Mouse (Mus musculus): ENCODE results near the gene Tmem35b. TPM values are rescaled to one million over a fixed set of nuclear protein-coding genes. Genes with fewer than 3 reads are reported as not detected.

Gene Tmem35b
- polyA plus RNA-seq, 1 experiment from 2014 or later = 27.3 TPM

DNA sequence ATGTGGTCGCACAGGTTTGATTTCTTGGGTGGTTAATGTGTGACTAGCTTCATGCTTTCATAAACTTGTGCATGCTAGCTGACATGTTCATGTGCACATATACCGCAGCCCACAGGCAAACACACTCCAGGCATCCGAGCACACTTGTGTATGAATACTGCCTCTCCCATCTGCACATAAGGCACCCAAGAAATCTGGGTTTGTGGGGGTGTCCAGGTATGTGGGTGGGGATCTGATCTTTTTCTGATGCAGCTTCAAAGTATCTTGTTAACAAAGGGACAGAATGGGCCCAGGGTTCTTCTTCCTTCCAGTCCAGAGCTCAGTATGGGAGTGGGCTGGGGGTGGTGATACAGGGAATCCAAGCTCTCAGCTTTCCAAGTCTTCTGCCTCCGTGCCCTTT lies 49.1 kb downstream of the Tmem35b start:
- Histone ChIP-seq H3K36me3 (ENCODE audit: control insufficient read depth, insufficient read depth, low read length) (no peaks in the 10 kb centered on the region), H3K4me3 (ENCODE audit: low read length) (no peak overlapping the region), H3K9me3 (ENCODE audit: control insufficient read depth, low read length) (no peaks in the 10 kb centered on the region), H3K9ac (ENCODE audit: low read depth, low read length) (no peak overlapping the region), H3K4me1 (ENCODE audit: control insufficient read depth, insufficient read depth, low read length) (peaks cover 12% of the 10 kb centered on the region; the same call in 1 of the 2 replicates), H3K4me2 (ENCODE audit: low read depth, low read length) (no peak overlapping the region), H3K27ac (ENCODE audit: low read length) (no peak overlapping the region), H3K27me3 (replicated peaks; ENCODE audit: control insufficient read depth, insufficient read depth, low read length) (peaks cover 29% of the 10 kb centered on the region)
- 60% methylated on average over 4 of the region's 4 CpGs for WGBS
- no peak for ATAC-seq

DNA sequence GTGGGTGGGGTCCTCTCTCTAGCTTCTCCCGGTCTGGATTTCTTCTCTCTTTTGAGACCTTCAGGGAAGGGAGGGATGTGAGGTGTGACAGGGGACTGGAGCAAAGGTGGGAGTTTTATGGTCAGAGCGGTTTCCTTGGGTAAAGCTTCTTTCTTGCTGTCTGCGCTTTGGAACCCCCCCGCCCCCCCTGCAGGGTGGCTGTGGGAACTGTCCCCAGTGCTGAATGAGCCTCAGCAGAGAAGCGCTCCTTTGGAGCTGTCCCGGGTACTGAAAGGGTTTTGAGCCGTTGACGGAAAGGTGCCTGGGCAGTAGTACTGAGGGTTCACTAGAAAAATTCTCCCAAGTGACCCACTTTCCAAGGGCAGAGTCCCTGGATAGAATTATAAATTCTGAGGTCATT lies 50.0 kb downstream of the Tmem35b start:
- no peak overlapping the region for H3K9ac ChIP-seq (ENCODE audit: low read depth, low read length)
- H3K4me3 ChIP-seq (ENCODE audit: low read length) = no peak overlapping the region
- H3K4me1 ChIP-seq (ENCODE audit: control insufficient read depth, insufficient read depth, low read length) = peaks cover 9% of the 10 kb centered on the region; the same call in 1 of the 2 replicates
- peaks cover 21% of the 10 kb centered on the region for H3K27me3 ChIP-seq (replicated peaks; ENCODE audit: control insufficient read depth, insufficient read depth, low read length)
- H3K27ac ChIP-seq (ENCODE audit: low read length) = no peak overlapping the region
- no peaks in the 10 kb centered on the region for H3K9me3 ChIP-seq (ENCODE audit: control insufficient read depth, low read length)
- WGBS = 3% methylated on average over 8 of the region's 8 CpGs
- ATAC-seq = no peak
- H3K36me3 ChIP-seq (ENCODE audit: control insufficient read depth, insufficient read depth, low read length) = no peaks in the 10 kb centered on the region
- H3K4me2 ChIP-seq (ENCODE audit: low read depth, low read length) = no peak overlapping the region

DNA sequence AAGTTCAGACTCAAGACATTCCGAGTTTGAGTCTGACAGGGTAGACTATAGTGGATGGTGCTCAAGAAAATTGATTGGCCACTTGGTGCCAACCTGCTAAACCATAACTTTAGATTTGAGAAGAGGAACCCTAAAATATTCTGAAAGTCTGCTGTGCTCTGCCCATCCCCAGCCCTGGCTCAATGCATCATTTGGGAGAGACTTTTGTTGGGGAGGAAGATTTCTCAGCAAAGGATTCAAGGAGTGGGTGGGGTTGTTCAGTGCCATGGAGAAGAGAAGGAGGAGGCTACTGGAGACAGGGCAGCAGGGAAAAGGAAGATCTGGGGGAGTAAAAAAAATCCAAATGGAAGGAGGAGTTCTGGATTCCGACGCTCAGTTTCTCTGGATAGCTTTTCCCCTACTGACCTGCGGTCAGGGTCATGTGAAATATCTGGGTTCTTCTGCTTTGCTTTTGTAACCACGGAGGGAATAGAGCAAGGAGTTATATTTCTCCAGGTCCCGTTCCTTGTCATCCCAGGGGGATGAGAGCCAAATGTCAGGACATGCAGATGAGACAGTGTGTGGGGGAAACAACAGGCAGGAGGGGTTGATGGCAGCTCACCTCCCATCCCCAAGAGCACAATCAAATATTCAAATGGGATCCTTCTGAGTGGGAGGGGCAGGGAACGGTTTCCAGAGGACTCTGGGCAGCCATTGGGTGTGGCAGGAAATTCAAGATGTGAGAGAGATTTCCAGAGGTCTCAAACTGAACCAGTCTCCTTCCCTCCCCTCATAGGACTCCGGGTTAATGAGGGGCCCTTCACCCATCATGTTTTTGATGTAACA lies 50.8 kb downstream of the Tmem35b start:
- H3K4me3 ChIP-seq (ENCODE audit: low read length) = no peak overlapping the region
- H3K36me3 ChIP-seq (ENCODE audit: control insufficient read depth, insufficient read depth, low read length) = no peaks in the 10 kb centered on the region
- no peak overlapping the region for H3K9ac ChIP-seq (ENCODE audit: low read depth, low read length)
- no peak for ATAC-seq
- peaks cover 14% of the 10 kb centered on the region for H3K27me3 ChIP-seq (replicated peaks; ENCODE audit: control insufficient read depth, insufficient read depth, low read length)
- no peak overlapping the region for H3K27ac ChIP-seq (ENCODE audit: low read length)
- WGBS = 55% methylated on average over 8 of the region's 8 CpGs
- no peaks in the 10 kb centered on the region for H3K9me3 ChIP-seq (ENCODE audit: control insufficient read depth, low read length)
- no peak overlapping the region for H3K4me2 ChIP-seq (ENCODE audit: low read depth, low read length)
- peaks cover 6% of the 10 kb centered on the region; the same call in 1 of the 2 replicates for H3K4me1 ChIP-seq (ENCODE audit: control insufficient read depth, insufficient read depth, low read length)

DNA sequence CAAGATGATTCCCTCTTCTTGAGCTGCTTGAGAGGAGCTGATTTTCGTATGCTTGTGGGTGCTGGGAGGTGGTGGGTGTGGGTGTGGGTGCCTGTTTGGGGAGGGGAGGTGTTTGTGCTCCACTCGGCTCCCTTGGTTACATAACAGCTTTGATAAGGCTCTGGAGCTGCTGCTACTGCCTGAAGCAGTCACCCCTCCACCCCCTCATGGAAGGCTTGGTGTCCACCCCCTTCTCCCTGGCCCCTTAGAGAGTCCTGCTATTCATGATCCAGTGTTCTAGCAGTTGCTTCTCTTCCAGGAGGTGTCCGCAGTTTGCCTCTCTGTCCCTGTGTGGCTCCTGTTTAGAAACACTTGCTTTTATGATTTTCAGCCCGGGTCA lies 51.4 kb downstream of the Tmem35b start:
- no peaks in the 10 kb centered on the region for H3K36me3 ChIP-seq (ENCODE audit: control insufficient read depth, insufficient read depth, low read length)
- no peaks in the 10 kb centered on the region; the same call in 1 of the 2 replicates for H3K4me1 ChIP-seq (ENCODE audit: control insufficient read depth, insufficient read depth, low read length)
- 51% methylated on average over 4 of the region's 4 CpGs for WGBS
- no peak overlapping the region for H3K4me2 ChIP-seq (ENCODE audit: low read depth, low read length)
- H3K9me3 ChIP-seq (ENCODE audit: control insufficient read depth, low read length) = no peaks in the 10 kb centered on the region
- H3K27me3 ChIP-seq (replicated peaks; ENCODE audit: control insufficient read depth, insufficient read depth, low read length) = peaks cover 10% of the 10 kb centered on the region; the same call in 1 of the 2 replicates
- no peak overlapping the region for H3K27ac ChIP-seq (ENCODE audit: low read length)
- no peak overlapping the region for H3K9ac ChIP-seq (ENCODE audit: low read depth, low read length)
- ATAC-seq = no peak
- H3K4me3 ChIP-seq (ENCODE audit: low read length) = no peak overlapping the region

DNA sequence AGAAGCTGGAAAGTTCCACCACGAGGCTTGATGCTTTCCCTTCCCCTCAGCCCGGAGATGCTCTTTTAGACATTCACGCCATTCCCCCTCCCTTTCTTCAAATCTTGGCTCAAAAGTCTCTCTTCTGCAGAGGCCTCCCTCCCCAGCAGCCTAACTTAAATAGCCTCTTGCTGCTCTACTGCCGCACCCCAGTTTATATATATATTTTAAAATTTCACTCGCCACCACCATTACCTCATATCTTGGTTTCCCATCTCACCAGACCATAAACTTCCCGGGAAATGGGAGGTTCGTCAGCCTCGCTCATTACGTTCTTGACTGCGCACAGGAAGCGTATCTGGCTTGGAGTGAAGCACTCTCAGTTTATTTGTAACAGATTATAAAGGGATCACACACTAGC lies 54.5 kb downstream of the Tmem35b start:
- Histone ChIP-seq H3K27ac (ENCODE audit: low read length) (no peak overlapping the region), H3K4me3 (ENCODE audit: low read length) (no peak overlapping the region), H3K4me1 (ENCODE audit: control insufficient read depth, insufficient read depth, low read length) (no peaks in the 10 kb centered on the region), H3K4me2 (ENCODE audit: low read depth, low read length) (no peak overlapping the region), H3K9me3 (ENCODE audit: control insufficient read depth, low read length) (no peaks in the 10 kb centered on the region), H3K9ac (ENCODE audit: low read depth, low read length) (no peak overlapping the region), H3K36me3 (ENCODE audit: control insufficient read depth, insufficient read depth, low read length) (no peaks in the 10 kb centered on the region), H3K27me3 (replicated peaks; ENCODE audit: control insufficient read depth, insufficient read depth, low read length) (no peaks in the 10 kb centered on the region)
- 67% methylated on average over 11 of the region's 11 CpGs for WGBS
- ATAC-seq = no peak

DNA sequence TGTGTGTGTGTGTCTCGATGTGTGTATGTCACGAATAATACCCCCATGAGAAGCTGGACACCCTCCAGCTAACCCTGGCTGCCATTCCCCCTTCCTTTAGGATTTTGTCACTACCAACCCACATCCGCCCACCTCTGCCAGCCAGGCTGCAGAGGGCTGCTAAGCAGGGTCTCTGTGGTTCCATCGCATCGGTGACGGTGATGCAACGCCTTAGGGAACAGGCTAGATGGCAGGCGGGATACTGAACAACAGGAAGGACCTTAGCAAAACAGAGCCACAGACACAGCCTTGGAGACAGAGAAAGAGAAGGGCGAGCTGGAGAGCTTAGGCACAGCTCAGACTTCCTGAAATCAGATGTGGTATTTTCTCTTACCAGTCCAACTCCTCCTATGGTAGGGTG lies 55.2 kb downstream of the Tmem35b start:
- Histone ChIP-seq H3K4me2 (ENCODE audit: low read depth, low read length) (no peak overlapping the region), H3K27me3 (replicated peaks; ENCODE audit: control insufficient read depth, insufficient read depth, low read length) (no peaks in the 10 kb centered on the region), H3K4me3 (ENCODE audit: low read length) (no peak overlapping the region), H3K4me1 (ENCODE audit: control insufficient read depth, insufficient read depth, low read length) (no peaks in the 10 kb centered on the region), H3K27ac (ENCODE audit: low read length) (no peak overlapping the region), H3K9me3 (ENCODE audit: control insufficient read depth, low read length) (no peaks in the 10 kb centered on the region), H3K9ac (ENCODE audit: low read depth, low read length) (no peak overlapping the region), H3K36me3 (ENCODE audit: control insufficient read depth, insufficient read depth, low read length) (no peaks in the 10 kb centered on the region)
- no peak for ATAC-seq
- WGBS = 49% methylated on average over 9 of the region's 9 CpGs

Other genes starting within 250 kb of the Tmem35b start
- 10.1 and 10.7 TPM in 2 replicates for gene Zmym4, start 155.6 kb upstream of the Tmem35b start, polyA plus RNA-seq (2015; fragmentation: Nextera tagmentation; extraction: Ambion mirVana)
- gene Sfpq, start 102.4 kb upstream of the Tmem35b start, polyA plus RNA-seq (2015; fragmentation: Nextera tagmentation; extraction: Ambion mirVana) = 39.7 and 42.1 TPM in 2 replicates
- gene Zmym1, start 62.5 kb upstream of the Tmem35b start, polyA plus RNA-seq (2015; fragmentation: Nextera tagmentation; extraction: Ambion mirVana) = 9.5 and 10.8 TPM in 2 replicates
- gene Zmym6, start 46.3 kb upstream of the Tmem35b start, polyA plus RNA-seq (2015; fragmentation: Nextera tagmentation; extraction: Ambion mirVana) = 14.7 and 16.4 TPM in 2 replicates
- 0.50 and 0.75 TPM in 2 replicates for gene Dlgap3, start 45.5 kb downstream of the Tmem35b start, polyA plus RNA-seq (2015; fragmentation: Nextera tagmentation; extraction: Ambion mirVana)
- 56.1 and 63.3 TPM in 2 replicates for gene Smim12, start 120.1 kb downstream of the Tmem35b start, polyA plus RNA-seq (2015; fragmentation: Nextera tagmentation; extraction: Ambion mirVana)
- 17.2 and 17.9 TPM in 2 replicates for gene Gja4, start 190.3 kb downstream of the Tmem35b start, polyA plus RNA-seq (2015; fragmentation: Nextera tagmentation; extraction: Ambion mirVana)
- gene Gjb3, start 207.2 kb downstream of the Tmem35b start, polyA plus RNA-seq (2015; fragmentation: Nextera tagmentation; extraction: Ambion mirVana) = 3.9 and 5.6 TPM in 2 replicates
- gene Gjb4, start 230.4 kb downstream of the Tmem35b start, polyA plus RNA-seq (2015; fragmentation: Nextera tagmentation; extraction: Ambion mirVana) = 0.09 TPM in 1 of 2 replicates, not detected in the other
- gene Gjb5, start 234.5 kb downstream of the Tmem35b start, polyA plus RNA-seq (2015; fragmentation: Nextera tagmentation; extraction: Ambion mirVana) = 0.73 and 0.88 TPM in 2 replicates